Mouse (Mus musculus) kidney, adult 2 months (tissue): Measurements from ENCODE around the gene Tnfsf9. TPM values are rescaled to one million over a fixed set of nuclear protein-coding genes. Genes with fewer than 3 reads are reported as not detected.
A peak's percentile ranks its signal among the peaks of the same experiment; 100 is the strongest.
"Not testable (repeated sequence)": the region's sequence is repeated elsewhere in the genome, so short reads cannot be mapped to it uniquely, and the experiment has no call there.

Experiments
- DNase-seq: peaks from one replicate; pipeline ENCODE4 v3.0.0; 2021
- H3K27ac ChIP-seq: fragments of 200-500 bp; 2 replicates; pipeline ENCODE4 v1.5.1; 2012; ENCODE audit warnings: low read depth, low read length, control low read depth, inconsistent platforms; ENCODE audit not compliant: insufficient read depth
- H3K27me3 ChIP-seq: fragments of 200-500 bp; replicated peaks from 2 replicates; pipeline ENCODE4 v1.6.1; 2012; ENCODE audit warnings: mild to moderate bottlenecking, moderate library complexity, low read length, inconsistent platforms; ENCODE audit not compliant: control insufficient read depth, insufficient read depth
- H3K36me3 ChIP-seq: fragments of 200-500 bp; 2 replicates; pipeline ENCODE4 v1.6.1; 2012; ENCODE audit warnings: mild to moderate bottlenecking, moderate library complexity, low read length, inconsistent platforms; ENCODE audit not compliant: control insufficient read depth, insufficient read depth
- H3K4me1 ChIP-seq: fragments of 200-500 bp; 2 replicates; pipeline ENCODE4 v1.6.1; 2011; ENCODE audit warnings: low read length; ENCODE audit not compliant: control insufficient read depth, insufficient read depth
- H3K4me3 ChIP-seq: fragments of 200-500 bp; 2 replicates; pipeline ENCODE4 v1.5.1; 2011; ENCODE audit warnings: mild to moderate bottlenecking, low read depth, low read length, control low read depth; ENCODE audit not compliant: insufficient read depth
- CTCF ChIP-seq: fragments of 200-500 bp; conservative IDR thresholded peaks from 2 replicates; pipeline ENCODE4 v1.5.1; 2011; ENCODE audit warnings: low read depth, mild to moderate bottlenecking, control low read depth, low read length, moderate library complexity, mixed read lengths; ENCODE audit not compliant: insufficient read depth, insufficient read length
- POLR2A ChIP-seq: fragments of 200-500 bp; IDR thresholded peaks from one replicate; pipeline ENCODE4 v1.6.1; 2011; ENCODE audit warnings: low read depth, low read length, control low read depth
- WGBS: fragments of 180-500 bp; shearing (Covaris S2); methylation state at CpG from one replicate; pipeline ENCODE4 v1.1.7; 2018; 5-methylcytosine and 5-hydroxymethylcytosine counted together
- polyA plus RNA-seq: library from polyadenylated mRNA; depleted of rRNA; stranded (reverse); fragments of >200 nt; gene quantifications from 2 replicates; pipeline ENCODE4 v1.2.3, GENCODE M21; 2012

The Tnfsf9 gene
- polyA plus RNA-seq, 1 experiment, result 1.6 TPM

DNA sequence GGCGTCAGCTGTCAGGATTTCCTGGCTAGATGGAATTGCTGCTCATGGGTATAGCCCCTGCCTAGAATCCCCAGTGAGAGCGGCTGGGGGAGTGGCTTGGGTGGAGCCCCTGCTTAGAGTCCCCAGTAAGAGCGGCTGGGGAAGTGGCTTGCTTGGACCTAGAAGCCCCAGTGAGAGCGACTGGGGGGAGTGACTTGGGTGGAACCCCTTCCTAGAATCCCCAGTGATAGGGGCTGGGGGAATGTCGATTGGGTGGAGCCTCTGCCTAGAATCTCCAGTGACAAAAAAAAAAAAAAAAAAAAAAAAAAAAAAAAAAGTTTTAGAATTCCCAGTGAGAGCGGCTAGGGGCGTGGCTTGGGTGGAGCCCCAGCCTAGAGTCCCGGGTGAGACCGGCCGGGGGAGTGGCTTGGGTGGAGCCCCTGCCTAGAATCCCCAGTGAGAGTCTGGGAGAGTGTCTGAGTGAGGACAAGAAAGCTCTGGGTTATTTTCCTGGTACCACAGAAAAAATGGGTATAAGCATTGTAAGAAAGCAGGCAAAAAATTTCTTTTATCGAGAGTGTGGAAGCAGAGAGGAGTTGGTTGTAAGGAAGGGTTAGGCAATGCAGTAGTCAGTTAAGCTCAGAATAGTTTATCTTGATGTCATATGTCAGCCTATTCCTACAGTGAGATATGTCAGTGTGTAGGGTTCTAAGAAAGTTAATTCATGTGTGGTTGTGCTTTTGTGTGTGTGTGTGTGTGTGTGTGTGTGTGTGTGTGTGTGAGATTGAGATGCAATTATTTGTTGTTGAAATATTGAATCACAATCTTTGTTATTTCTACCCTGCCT is 13.6 kb downstream of the Tnfsf9 start:
- WGBS, result 6% methylated on average over 11 of the region's 11 CpGs
- H3K4me3 ChIP-seq, result no peak overlapping the region
- peak; percentile 6 for DNase-seq

GRCm38 (mm10) chr17:57121856-57122255 is 16.7 kb downstream of the Tnfsf9 start:
- WGBS, result 84% methylated on average over 2 of the region's 2 CpGs
- no peaks in the 10 kb centered on the region for H3K4me1 ChIP-seq

More for the DNA sequence above, 13.6 kb downstream of the Tnfsf9 start:
- H3K27ac ChIP-seq, result no peak overlapping the region
- H3K27me3 ChIP-seq, result no peaks in the 10 kb centered on the region
- TF ChIP-seq POLR2A (no peak), CTCF (no peak)
- H3K36me3 ChIP-seq, result no peaks in the 10 kb centered on the region
- no peaks in the 10 kb centered on the region for H3K4me1 ChIP-seq

GRCm38 (mm10) chr17:57123192-57124118 is 18.3 kb downstream of the Tnfsf9 start:
- no peak for DNase-seq
- Histone ChIP-seq H3K36me3 (no peaks in the 10 kb centered on the region), H3K4me3 (no peak overlapping the region), H3K4me1 (no peaks in the 10 kb centered on the region), H3K27me3 (no peaks in the 10 kb centered on the region), H3K27ac (no peak overlapping the region)
- TF ChIP-seq POLR2A, result no peak
- TF ChIP-seq CTCF, result no peak
- 88% methylated on average over 11 of the region's 11 CpGs for WGBS

More at GRCm38 (mm10) chr17:57121856-57122255, 16.7 kb downstream of the Tnfsf9 start:
- Histone ChIP-seq H3K4me3 (no peak overlapping the region), H3K27me3 (no peaks in the 10 kb centered on the region), H3K27ac (no peak overlapping the region), H3K36me3 (no peaks in the 10 kb centered on the region)
- TF ChIP-seq POLR2A (no peak), CTCF (no peak)
- no peak for DNase-seq

DNA sequence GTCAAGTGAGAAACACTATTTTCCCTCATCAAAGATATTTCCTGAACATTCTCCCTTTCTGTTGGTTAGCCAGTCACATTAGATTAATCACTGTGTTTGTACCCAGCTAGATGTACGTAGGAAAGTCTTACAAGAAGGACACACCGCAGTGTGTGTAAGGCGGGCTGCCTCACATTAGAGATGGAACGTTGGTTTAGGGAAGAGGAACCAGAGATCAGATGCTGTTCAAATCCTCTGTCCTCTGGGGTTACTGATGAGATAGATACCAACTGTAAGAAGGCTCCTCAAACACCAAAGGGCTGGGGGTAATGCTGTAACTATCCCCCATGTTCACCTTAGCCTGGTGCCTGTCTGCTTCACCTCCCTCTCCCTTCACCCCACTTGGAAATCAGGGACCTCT is 19.7 kb downstream of the Tnfsf9 start:
- Histone ChIP-seq H3K4me3 (no peak overlapping the region), H3K27ac (no peak overlapping the region), H3K4me1 (no peaks in the 10 kb centered on the region), H3K27me3 (no peaks in the 10 kb centered on the region), H3K36me3 (no peaks in the 10 kb centered on the region)
- WGBS, result 81% methylated on average over 4 of the region's 4 CpGs
- no peak for DNase-seq
- TF ChIP-seq POLR2A, result no peak
- no peak for TF ChIP-seq CTCF

DNA sequence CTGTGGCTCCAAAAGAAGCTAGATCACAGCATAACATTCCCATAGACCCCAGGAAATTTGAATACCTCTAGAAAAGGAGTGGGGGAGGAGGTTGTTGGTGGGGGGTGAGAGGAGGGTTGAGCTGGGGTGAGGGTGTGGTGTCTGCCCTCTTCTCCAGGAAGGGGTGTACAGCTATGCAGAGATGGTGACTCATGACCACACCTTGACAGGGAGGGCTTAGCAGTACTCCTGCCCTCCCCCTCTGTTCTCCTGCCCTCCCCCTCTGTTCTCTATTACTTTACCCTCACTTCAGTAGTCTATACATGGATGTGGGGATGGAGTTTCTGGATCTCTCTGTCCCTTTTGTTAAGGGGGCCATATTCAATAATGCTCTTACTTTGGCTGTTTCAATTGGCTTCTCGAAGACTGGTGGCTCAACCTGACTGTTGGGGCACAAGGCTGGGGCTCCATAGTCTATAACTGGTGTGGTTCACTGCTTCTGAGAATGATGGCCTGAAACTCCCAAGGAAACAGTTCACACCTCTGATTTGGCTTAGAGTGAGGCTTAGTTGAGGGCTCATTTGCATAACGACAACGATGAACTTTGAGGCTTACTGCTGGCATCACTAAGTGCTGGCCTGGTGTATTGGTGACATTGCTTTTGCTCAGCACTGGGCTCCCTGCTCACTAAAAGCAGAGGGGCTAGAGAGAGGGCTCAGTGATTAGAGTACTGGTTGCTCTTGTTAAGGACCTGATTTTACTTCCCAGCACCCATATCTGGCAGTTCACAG is 20.9 kb downstream of the Tnfsf9 start:
- Histone ChIP-seq H3K4me1 (no peaks in the 10 kb centered on the region), H3K27me3 (no peaks in the 10 kb centered on the region), H3K36me3 (no peaks in the 10 kb centered on the region), H3K4me3 (no peak overlapping the region), H3K27ac (no peak overlapping the region)
- TF ChIP-seq CTCF, result no peak
- no peak for TF ChIP-seq POLR2A
- DNase-seq, result no peak
- 54% methylated on average over 3 of the region's 3 CpGs for WGBS

GRCm38 (mm10) chr17:57131793-57132192 is 26.7 kb downstream of the Tnfsf9 start:
- Histone ChIP-seq H3K27me3 (no peaks in the 10 kb centered on the region), H3K4me3 (no peak overlapping the region), H3K27ac (no peak overlapping the region), H3K36me3 (no peaks in the 10 kb centered on the region), H3K4me1 (no peaks in the 10 kb centered on the region)
- no peak for DNase-seq
- TF ChIP-seq CTCF, result no peak
- WGBS, result 76% methylated on average over 1 of the region's 1 CpGs

DNA sequence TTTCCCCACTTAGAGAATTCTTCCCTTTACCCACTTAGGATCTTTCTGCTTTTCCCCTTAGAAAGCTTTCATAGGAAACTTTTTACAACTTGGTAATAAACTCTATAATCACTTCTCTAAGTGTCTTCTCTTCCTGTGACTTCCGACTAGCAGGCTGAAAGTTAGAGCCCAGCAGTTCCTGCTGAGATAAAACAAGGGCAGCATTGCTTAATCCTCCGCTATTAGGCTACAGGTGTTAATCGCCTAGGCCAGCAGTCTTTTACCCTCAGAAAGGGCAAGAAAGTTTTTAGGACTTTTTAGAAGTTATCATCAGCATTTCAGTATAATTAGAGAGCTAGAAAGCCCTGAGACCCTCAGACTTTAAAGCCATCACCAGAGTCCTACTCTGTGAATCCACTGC is 28.9 kb downstream of the Tnfsf9 start:
- not testable (repeated sequence) for DNase-seq, H3K27me3 ChIP-seq, H3K27ac ChIP-seq, H3K4me3 ChIP-seq, H3K4me1 ChIP-seq, H3K36me3 ChIP-seq
- 25% methylated on average over 3 of the region's 3 CpGs for WGBS
